Mouse (Mus musculus): ENCODE measurements around the gene Lifr. TPM values are rescaled to one million over a fixed set of nuclear protein-coding genes. Genes with fewer than 3 reads are reported as not detected.

Lifr gene
- polyA plus RNA-seq, 1 experiment from 2014 or later: 8.5 TPM

GRCm38 (mm10) chr15:7092321-7092720, 1.9 kb downstream of the Lifr start:
- no peak overlapping the region for H3K4me2 ChIP-seq (ENCODE audit: low read length)
- H3K9me3 ChIP-seq (replicated peaks; ENCODE audit: control insufficient read depth, low read length): no peaks in the 10 kb centered on the region
- 42% methylated on average over 8 of the region's 8 CpGs for WGBS
- H3K4me3 ChIP-seq (ENCODE audit: low read depth, low read length): no peak overlapping the region
- H3K27me3 ChIP-seq (replicated peaks; ENCODE audit: control insufficient read depth, insufficient read depth, low read length): no peaks in the 10 kb centered on the region
- H3K9ac ChIP-seq (ENCODE audit: low read length): no peak overlapping the region
- no peaks in the 10 kb centered on the region for H3K36me3 ChIP-seq (ENCODE audit: control insufficient read depth, insufficient read depth, low read length)
- H3K4me1 ChIP-seq (ENCODE audit: control insufficient read depth, insufficient read depth, low read length): no peaks in the 10 kb centered on the region
- DNase-seq (ENCODE audit: low spot score) (no peak), ATAC-seq (no peak)
- no peak overlapping the region for H3K27ac ChIP-seq (ENCODE audit: low read depth, low read length)

- no peak overlapping the region for H3K4me2 ChIP-seq (ENCODE audit: low read length)
Observed at GRCm38 (mm10) chr15:7099406-7099805, 9.0 kb downstream of the Lifr start.

GRCm38 (mm10) chr15:7100226-7100625, 9.8 kb downstream of the Lifr start:
- H3K9ac ChIP-seq (ENCODE audit: low read length): no peak overlapping the region
- ATAC-seq (no peak), DNase-seq (ENCODE audit: low spot score) (no peak)
- H3K36me3 ChIP-seq (ENCODE audit: control insufficient read depth, insufficient read depth, low read length): no peaks in the 10 kb centered on the region
- no peaks in the 10 kb centered on the region for H3K27me3 ChIP-seq (replicated peaks; ENCODE audit: control insufficient read depth, insufficient read depth, low read length)
- H3K4me3 ChIP-seq (ENCODE audit: low read depth, low read length): no peak overlapping the region
- no peaks in the 10 kb centered on the region for H3K9me3 ChIP-seq (replicated peaks; ENCODE audit: control insufficient read depth, low read length)
- no peak overlapping the region for H3K4me2 ChIP-seq (ENCODE audit: low read length)
- WGBS: 45% methylated on average over 6 of the region's 6 CpGs
- no peak overlapping the region for H3K27ac ChIP-seq (ENCODE audit: low read depth, low read length)
- H3K4me1 ChIP-seq (ENCODE audit: control insufficient read depth, insufficient read depth, low read length): no peaks in the 10 kb centered on the region

More at GRCm38 (mm10) chr15:7099406-7099805, 9.0 kb downstream of the Lifr start:
- no peak overlapping the region for H3K4me3 ChIP-seq (ENCODE audit: low read depth, low read length)
- H3K9me3 ChIP-seq (replicated peaks; ENCODE audit: control insufficient read depth, low read length): no peaks in the 10 kb centered on the region
- H3K4me1 ChIP-seq (ENCODE audit: control insufficient read depth, insufficient read depth, low read length): no peaks in the 10 kb centered on the region
- DNase-seq (ENCODE audit: low spot score) (no peak), ATAC-seq (no peak)
- H3K9ac ChIP-seq (ENCODE audit: low read length): no peak overlapping the region
- H3K36me3 ChIP-seq (ENCODE audit: control insufficient read depth, insufficient read depth, low read length): no peaks in the 10 kb centered on the region
- WGBS: 90% methylated on average over 1 of the region's 1 CpGs
- H3K27ac ChIP-seq (ENCODE audit: low read depth, low read length): no peak overlapping the region
- no peaks in the 10 kb centered on the region for H3K27me3 ChIP-seq (replicated peaks; ENCODE audit: control insufficient read depth, insufficient read depth, low read length)

- no peaks in the 10 kb centered on the region for H3K4me1 ChIP-seq (ENCODE audit: control insufficient read depth, insufficient read depth, low read length)
- H3K9ac ChIP-seq (ENCODE audit: low read length): no peak overlapping the region
- no peaks in the 10 kb centered on the region for H3K36me3 ChIP-seq (ENCODE audit: control insufficient read depth, insufficient read depth, low read length)
- 88% methylated on average over 2 of the region's 2 CpGs for WGBS
- no peaks in the 10 kb centered on the region for H3K9me3 ChIP-seq (replicated peaks; ENCODE audit: control insufficient read depth, low read length)
- no peaks in the 10 kb centered on the region for H3K27me3 ChIP-seq (replicated peaks; ENCODE audit: control insufficient read depth, insufficient read depth, low read length)
- H3K4me3 ChIP-seq (ENCODE audit: low read depth, low read length): no peak overlapping the region
- H3K27ac ChIP-seq (ENCODE audit: low read depth, low read length): no peak overlapping the region
- no peak for ATAC-seq
- no peak overlapping the region for H3K4me2 ChIP-seq (ENCODE audit: low read length)
- no peak for DNase-seq (ENCODE audit: low spot score)
Observed at GRCm38 (mm10) chr15:7103051-7103450, 12.6 kb downstream of the Lifr start.

GRCm38 (mm10) chr15:7105224-7105623, 14.8 kb downstream of the Lifr start:
- ATAC-seq (no peak), DNase-seq (ENCODE audit: low spot score) (no peak)
- Histone ChIP-seq H3K9me3 (replicated peaks; ENCODE audit: control insufficient read depth, low read length) (no peaks in the 10 kb centered on the region), H3K4me3 (ENCODE audit: low read depth, low read length) (no peak overlapping the region), H3K27me3 (replicated peaks; ENCODE audit: control insufficient read depth, insufficient read depth, low read length) (no peaks in the 10 kb centered on the region), H3K4me1 (ENCODE audit: control insufficient read depth, insufficient read depth, low read length) (no peaks in the 10 kb centered on the region), H3K9ac (ENCODE audit: low read length) (no peak overlapping the region), H3K27ac (ENCODE audit: low read depth, low read length) (no peak overlapping the region), H3K36me3 (ENCODE audit: control insufficient read depth, insufficient read depth, low read length) (no peaks in the 10 kb centered on the region), H3K4me2 (ENCODE audit: low read length) (no peak overlapping the region)
- 80% methylated on average over 5 of the region's 5 CpGs for WGBS

GRCm38 (mm10) chr15:7108160-7108559, 17.7 kb downstream of the Lifr start:
- WGBS: 76% methylated on average over 6 of the region's 6 CpGs
- H3K4me2 ChIP-seq (ENCODE audit: low read length): no peak overlapping the region
- H3K27ac ChIP-seq (ENCODE audit: low read depth, low read length): no peak overlapping the region
- DNase-seq (ENCODE audit: low spot score) (no peak), ATAC-seq (no peak)
- H3K27me3 ChIP-seq (replicated peaks; ENCODE audit: control insufficient read depth, insufficient read depth, low read length): no peaks in the 10 kb centered on the region
- H3K36me3 ChIP-seq (ENCODE audit: control insufficient read depth, insufficient read depth, low read length): no peaks in the 10 kb centered on the region
- no peak overlapping the region for H3K9ac ChIP-seq (ENCODE audit: low read length)
- H3K9me3 ChIP-seq (replicated peaks; ENCODE audit: control insufficient read depth, low read length): no peaks in the 10 kb centered on the region
- H3K4me1 ChIP-seq (ENCODE audit: control insufficient read depth, insufficient read depth, low read length): no peaks in the 10 kb centered on the region
- H3K4me3 ChIP-seq (ENCODE audit: low read depth, low read length): no peak overlapping the region

- H3K4me2 ChIP-seq (ENCODE audit: low read length): no peak overlapping the region
- ATAC-seq (no peak), DNase-seq (ENCODE audit: low spot score) (no peak)
- no peak overlapping the region for H3K4me3 ChIP-seq (ENCODE audit: low read depth, low read length)
- no peaks in the 10 kb centered on the region for H3K27me3 ChIP-seq (replicated peaks; ENCODE audit: control insufficient read depth, insufficient read depth, low read length)
- H3K4me1 ChIP-seq (ENCODE audit: control insufficient read depth, insufficient read depth, low read length): no peaks in the 10 kb centered on the region
- no peak overlapping the region for H3K27ac ChIP-seq (ENCODE audit: low read depth, low read length)
- no peaks in the 10 kb centered on the region for H3K36me3 ChIP-seq (ENCODE audit: control insufficient read depth, insufficient read depth, low read length)
- H3K9ac ChIP-seq (ENCODE audit: low read length): no peak overlapping the region
- 87% methylated on average over 6 of the region's 6 CpGs for WGBS
- H3K9me3 ChIP-seq (replicated peaks; ENCODE audit: control insufficient read depth, low read length): no peaks in the 10 kb centered on the region
Observed at GRCm38 (mm10) chr15:7112227-7112907, 22.0 kb downstream of the Lifr start.

GRCm38 (mm10) chr15:7113906-7114305, 23.5 kb downstream of the Lifr start:
- H3K27ac ChIP-seq (ENCODE audit: low read depth, low read length): no peak overlapping the region
- no peak overlapping the region for H3K4me3 ChIP-seq (ENCODE audit: low read depth, low read length)
- no peaks in the 10 kb centered on the region for H3K9me3 ChIP-seq (replicated peaks; ENCODE audit: control insufficient read depth, low read length)
- no peak for DNase-seq (ENCODE audit: low spot score)
- H3K27me3 ChIP-seq (replicated peaks; ENCODE audit: control insufficient read depth, insufficient read depth, low read length): no peaks in the 10 kb centered on the region
- H3K9ac ChIP-seq (ENCODE audit: low read length): no peak overlapping the region
- no peaks in the 10 kb centered on the region for H3K36me3 ChIP-seq (ENCODE audit: control insufficient read depth, insufficient read depth, low read length)
- H3K4me2 ChIP-seq (ENCODE audit: low read length): no peak overlapping the region
- no peaks in the 10 kb centered on the region for H3K4me1 ChIP-seq (ENCODE audit: control insufficient read depth, insufficient read depth, low read length)
- 89% methylated on average over 3 of the region's 3 CpGs for WGBS
- ATAC-seq: no peak

GRCm38 (mm10) chr15:7115326-7116003, 25.1 kb downstream of the Lifr start:
- no peak for ATAC-seq

More at GRCm38 (mm10) chr15:7115326-7116003, 25.1 kb downstream of the Lifr start:
- H3K27me3 ChIP-seq (replicated peaks; ENCODE audit: control insufficient read depth, insufficient read depth, low read length): no peaks in the 10 kb centered on the region
- no peak overlapping the region for H3K9ac ChIP-seq (ENCODE audit: low read length)
- 39% methylated on average over 7 of the region's 7 CpGs for WGBS
- no peak overlapping the region for H3K27ac ChIP-seq (ENCODE audit: low read depth, low read length)
- no peaks in the 10 kb centered on the region for H3K36me3 ChIP-seq (ENCODE audit: control insufficient read depth, insufficient read depth, low read length)
- DNase-seq (ENCODE audit: low spot score): no peak
- H3K9me3 ChIP-seq (replicated peaks; ENCODE audit: control insufficient read depth, low read length): no peaks in the 10 kb centered on the region
- H3K4me1 ChIP-seq (ENCODE audit: control insufficient read depth, insufficient read depth, low read length): no peaks in the 10 kb centered on the region
- H3K4me3 ChIP-seq (ENCODE audit: low read depth, low read length): no peak overlapping the region
- no peak overlapping the region for H3K4me2 ChIP-seq (ENCODE audit: low read length)
